Mouse (Mus musculus) spleen, postnatal 4 days (tissue): ENCODE results near the gene Dlst.

Experiments used
- DNase-seq, 2 experiments: peaks; one replicate each; pipeline ENCODE4 v3.0.0; 2022; ENCODE audit warnings: low spot score in 2 of 2

Gene Dlst

GRCm38 (mm10) chr12:85150321-85151001, 39.8 kb downstream of the Dlst start:
- no peak for DNase-seq

- peak in 1 of 2 experiments; percentile 34 for DNase-seq
Measured at GRCm38 (mm10) chr12:85151002-85151774, 40.6 kb downstream of the Dlst start, which contains the start of gene Rps6kl1. TSS of gene Rps6kl1 (minus strand) at chr12:85151264.

GRCm38 (mm10) chr12:85153011-85153410, 42.4 kb downstream of the Dlst start:
- DNase-seq, result no peak

GRCm38 (mm10) chr12:85156324-85156723, 45.7 kb downstream of the Dlst start:
- DNase-seq, result no peak

- DNase-seq, result no peak
Measured at GRCm38 (mm10) chr12:85157797-85158460, 47.3 kb downstream of the Dlst start.

- DNase-seq, result no peak
Measured at GRCm38 (mm10) chr12:85158801-85159200, 48.2 kb downstream of the Dlst start.

- DNase-seq, result no peak
Measured at GRCm38 (mm10) chr12:85159592-85159991, 49.0 kb downstream of the Dlst start.

GRCm38 (mm10) chr12:85164996-85165395, 54.4 kb downstream of the Dlst start:
- no peak for DNase-seq

- DNase-seq, result no peak
Measured at GRCm38 (mm10) chr12:85166631-85167030, 56.0 kb downstream of the Dlst start.

- peak; percentile 80 to 95 for DNase-seq
Measured at GRCm38 (mm10) chr12:85169117-85169858, 58.7 kb downstream of the Dlst start.

- DNase-seq, result no peak
Measured at GRCm38 (mm10) chr12:85169877-85170276, 59.2 kb downstream of the Dlst start.

GRCm38 (mm10) chr12:85170284-85170947, 59.8 kb downstream of the Dlst start:
- no peak for DNase-seq

GRCm38 (mm10) chr12:85170948-85171307, 60.3 kb downstream of the Dlst start:
- DNase-seq, result no peak

GRCm38 (mm10) chr12:85174016-85174415, 63.4 kb downstream of the Dlst start:
- DNase-seq, result no peak

- DNase-seq, result no peak
Measured at GRCm38 (mm10) chr12:85175087-85175675, 64.5 kb downstream of the Dlst start.

- DNase-seq, result peak in 1 of 2 experiments; percentile 60
Measured at GRCm38 (mm10) chr12:85175926-85176845, 65.6 kb downstream of the Dlst start.

- DNase-seq, result peak; percentile 44 to 77
Measured at GRCm38 (mm10) chr12:85176846-85177523, 66.4 kb downstream of the Dlst start.

- DNase-seq, result peak in 1 of 2 experiments; percentile 61
Measured at GRCm38 (mm10) chr12:85177740-85178239, 67.2 kb downstream of the Dlst start, which contains the start of gene Pgf. TSS of gene Pgf (minus strand) at chr12:85177790.

GRCm38 (mm10) chr12:85178294-85178693, 67.7 kb downstream of the Dlst start:
- DNase-seq, result peak in 1 of 2 experiments; percentile 60
